ENCODE assay signal across 8 mouse cellular contexts in genomic region chr4:45612132-45612531, GRCm38 (mm10).
A peak's percentile ranks its signal among the peaks of the same experiment; 100 is the strongest.
DNase-seq lines count a peak whose midpoint lies in the region; ATAC-seq and TF ChIP-seq lines count a peak whose summit lies in the region.

No protein-coding gene starts in this region.

- no peak for ATAC-seq in CD4-positive, CD25-positive, alpha-beta regulatory T cell, adult 4 months
- ATAC-seq in midbrain, embryonic 16.5 days = no peak

- peak; percentile 83; the same call in 1 of the 2 replicates for TF ChIP-seq CTCF in small intestine, adult 2 months (IDR thresholded peaks at IDR 0.05; ENCODE audit: extremely low read depth, insufficient read length, insufficient replicate concordance, low read depth, low read length)

- no peak for TF ChIP-seq POLR2A in small intestine, adult 2 months (IDR thresholded peaks at IDR 0.05; ENCODE audit: low read depth, low read length)

- H3K27me3 ChIP-seq in embryonic facial prominence, embryonic 10.5 days (replicated peaks; ENCODE audit: low read depth, poor library complexity, severe bottlenecking) = peaks cover 2% of the 10 kb centered on the region; the same call in 1 of the 2 replicates
- no peaks in the 10 kb centered on the region for H3K27me3 ChIP-seq in small intestine, adult 2 months (ENCODE audit: control insufficient read depth, insufficient read depth, low read length)
- H3K27me3 ChIP-seq in midbrain, embryonic 16.5 days (ENCODE audit: control insufficient read depth, insufficient read depth, low read depth, low read length) = no peaks in the 10 kb centered on the region; the same call in 1 of the 2 replicates

- no peaks in the 10 kb centered on the region for H3K36me3 ChIP-seq in embryonic facial prominence, embryonic 10.5 days (replicated peaks)
- no peaks in the 10 kb centered on the region for H3K36me3 ChIP-seq in small intestine, adult 2 months (ENCODE audit: control insufficient read depth, insufficient read depth, low read length)
- no peaks in the 10 kb centered on the region for H3K36me3 ChIP-seq in midbrain, embryonic 16.5 days (ENCODE audit: control insufficient read depth, insufficient read depth, low read length)

- WGBS in embryonic facial prominence, embryonic 10.5 days = 55% methylated on average over 5 of the region's 5 CpGs
- WGBS in small intestine, adult 2 months = 12% methylated on average over 5 of the region's 5 CpGs
- 67% methylated on average over 5 of the region's 5 CpGs for whole genome bisulfite sequencing in midbrain, embryonic 16.5 days

- H3K4me2 ChIP-seq in midbrain, embryonic 16.5 days (ENCODE audit: low read length) = no peak overlapping the region

- no peaks in the 10 kb centered on the region for H3K9me3 ChIP-seq in embryonic facial prominence, embryonic 10.5 days
- H3K9me3 ChIP-seq in midbrain, embryonic 16.5 days (replicated peaks; ENCODE audit: control insufficient read depth, low read length, poor library complexity, severe bottlenecking) = no peaks in the 10 kb centered on the region

- peak; percentile 61 for DNase-seq in CD4-positive, CD25-positive, alpha-beta regulatory T cell, adult 2 months (ENCODE audit: low read depth, low spot score)
- DNase-seq in retina, postnatal 1 day = peak; percentile 35
- no peak for DNase-seq in retina, embryonic 14.5 days (ENCODE audit: low spot score)
- peak; percentile 47 for DNase-seq in embryonic facial prominence, embryonic 10.5 days (ENCODE audit: low spot score)
- DNase-seq in kidney, postnatal 4 days = peak; percentile 66 to 68

- H3K4me1 ChIP-seq in embryonic facial prominence, embryonic 10.5 days = peaks cover 9% of the 10 kb centered on the region
- H3K4me1 ChIP-seq in small intestine, adult 2 months (ENCODE audit: control insufficient read depth, insufficient read depth, insufficient read length, low read length) = no peaks in the 10 kb centered on the region
- peaks cover 8% of the 10 kb centered on the region for H3K4me1 ChIP-seq in midbrain, embryonic 16.5 days (ENCODE audit: control insufficient read depth, insufficient read depth, low read length)

- H3K27ac ChIP-seq in embryonic facial prominence, embryonic 10.5 days (replicated peaks) = no peak overlapping the region
- no peak overlapping the region for H3K27ac ChIP-seq in small intestine, adult 2 months (ENCODE audit: insufficient read depth, low read depth, low read length)
- H3K27ac ChIP-seq in midbrain, embryonic 16.5 days (ENCODE audit: low read length) = no peak overlapping the region

- H3K4me3 ChIP-seq in embryonic facial prominence, embryonic 10.5 days = no peak overlapping the region
- no peak overlapping the region for H3K4me3 ChIP-seq in small intestine, adult 2 months (ENCODE audit: low read depth, low read length)
- no peak overlapping the region for H3K4me3 ChIP-seq in midbrain, embryonic 16.5 days (ENCODE audit: low read depth, low read length)

- H3K9ac ChIP-seq in midbrain, embryonic 16.5 days (ENCODE audit: low read depth, low read length) = no peak overlapping the region
